Mouse (Mus musculus) forebrain, embryonic 15.5 days (tissue): Measurements from ENCODE around the gene Hist1h4h. TPM values are rescaled to one million over a fixed set of nuclear protein-coding genes. Genes with fewer than 3 reads are reported as not detected.

Experiments used
- ATAC-seq: fragments of 200-750 bp; cut with Nextera tagmentation; replicated peaks from 2 replicates; pipeline ENCODE4 v1.8.0; 2017; ENCODE audit warnings: mild to moderate bottlenecking, moderate TSS enrichment, moderate library complexity
- H3K27ac ChIP-seq: fragments of 300-500 bp; sonication (generic); replicated peaks from 2 replicates; pipeline ENCODE4 v1.5.1; 2015; ENCODE audit warnings: mild to moderate bottlenecking, inconsistent platforms
- H3K27me3 ChIP-seq: fragments of 300-500 bp; sonication (generic); 2 replicates; pipeline ENCODE4 v1.6.1; 2015; ENCODE audit warnings: inconsistent platforms
- H3K36me3 ChIP-seq: fragments of 300-500 bp; sonication (generic); 2 replicates; pipeline ENCODE4 v1.6.1; 2015; ENCODE audit warnings: mild to moderate bottlenecking, inconsistent platforms
- H3K4me1 ChIP-seq: fragments of 300-500 bp; sonication (generic); 2 replicates; pipeline ENCODE4 v1.6.1; 2015; ENCODE audit warnings: inconsistent platforms
- H3K4me2 ChIP-seq: fragments of 300-500 bp; sonication (generic); replicated peaks from 2 replicates; pipeline ENCODE4 v1.6.1; 2015; ENCODE audit warnings: mild to moderate bottlenecking, inconsistent platforms
- H3K4me3 ChIP-seq: fragments of 300-500 bp; sonication (generic); 2 replicates; pipeline ENCODE4 v1.5.1; 2015; ENCODE audit warnings: mild to moderate bottlenecking, inconsistent platforms
- H3K9ac ChIP-seq: fragments of 300-500 bp; sonication (generic); replicated peaks from 2 replicates; pipeline ENCODE4 v1.6.1; 2015; ENCODE audit warnings: mild to moderate bottlenecking, inconsistent platforms
- H3K9me3 ChIP-seq: fragments of 300-500 bp; sonication (generic); 2 replicates; pipeline ENCODE4 v1.6.1; 2016; ENCODE audit warnings: inconsistent platforms
- WGBS: fragments of 180-500 bp; shearing (Covaris S2); methylation state at CpG from one replicate; pipeline ENCODE4 v1.1.7; 2015; ENCODE audit warnings: mixed read lengths; 5-methylcytosine and 5-hydroxymethylcytosine counted together
- polyA plus RNA-seq: library from polyadenylated mRNA; unstranded; fragments of >200 nt; fragmentation: Nextera tagmentation; extraction: Ambion mirVana; gene quantifications from 2 replicates; pipeline ENCODE4 v1.2.1, GENCODE M21; 2015

The Hist1h4h gene
- polyA plus RNA-seq, 1 experiment from 2014 or later: 6.0 TPM

GRCm38 (mm10) chr13:23515826-23516620 is 14.8 kb upstream of the Hist1h4h start:
- peak; percentile 20; the same call in 1 of the 2 replicates for ATAC-seq
- Histone ChIP-seq H3K9ac (peak overlapping the region; percentile 33; the same call in 1 of the 2 replicates), H3K27me3 (no peaks in the 10 kb centered on the region), H3K27ac (no peak overlapping the region), H3K4me2 (peak overlapping the region; percentile 73), H3K4me3 (peak overlapping the region; percentile 47), H3K4me1 (peaks cover 12% of the 10 kb centered on the region), H3K36me3 (no peaks in the 10 kb centered on the region), H3K9me3 (no peaks in the 10 kb centered on the region)
- WGBS: 54% methylated on average over 15 of the region's 15 CpGs

- peaks cover 15% of the 10 kb centered on the region for H3K4me1 ChIP-seq
- peak overlapping the region; percentile 38; the same call in 1 of the 2 replicates for H3K9ac ChIP-seq
- H3K27ac ChIP-seq: peak overlapping the region; percentile 60; the same call in 1 of the 2 replicates
- WGBS: under 1% methylated on average over 19 of the region's 19 CpGs
- H3K4me2 ChIP-seq: peak overlapping the region; percentile 73
- H3K9me3 ChIP-seq: no peaks in the 10 kb centered on the region
- no peaks in the 10 kb centered on the region for H3K36me3 ChIP-seq
- H3K4me3 ChIP-seq: peak overlapping the region; percentile 47
- H3K27me3 ChIP-seq: no peaks in the 10 kb centered on the region
- peak; percentile 78 for ATAC-seq
These were observed 13.8 kb upstream of the Hist1h4h start for GRCm38 (mm10) chr13:23516822-23517602.

GRCm38 (mm10) chr13:23517603-23518294 is 13.1 kb upstream of the Hist1h4h start:
- Histone ChIP-seq H3K27me3 (no peaks in the 10 kb centered on the region), H3K9me3 (no peaks in the 10 kb centered on the region), H3K4me1 (peaks cover 15% of the 10 kb centered on the region), H3K4me2 (peak overlapping the region; percentile 73), H3K36me3 (no peaks in the 10 kb centered on the region), H3K27ac (peak overlapping the region; percentile 57), H3K4me3 (peak overlapping the region; percentile 47), H3K9ac (0 out of 2 replicates have a peak overlapping the region, but pooled peaks have one; percentile 31)
- ATAC-seq: peak; percentile 90
- WGBS: under 1% methylated on average over 27 of the region's 27 CpGs

- Histone ChIP-seq H3K27ac (0 out of 2 replicates have a peak overlapping the region, but pooled peaks have one; percentile 14), H3K36me3 (no peaks in the 10 kb centered on the region), H3K4me1 (peaks cover 15% of the 10 kb centered on the region), H3K9me3 (no peaks in the 10 kb centered on the region), H3K27me3 (no peaks in the 10 kb centered on the region), H3K4me3 (peak overlapping the region; percentile 47), H3K9ac (no peak overlapping the region), H3K4me2 (peak overlapping the region; percentile 73)
- WGBS: under 1% methylated on average over 6 of the region's 6 CpGs
- no peak for ATAC-seq
These were observed 12.6 kb upstream of the Hist1h4h start for GRCm38 (mm10) chr13:23518295-23518603.

GRCm38 (mm10) chr13:23518885-23519284 is 12.0 kb upstream of the Hist1h4h start:
- Histone ChIP-seq H3K27me3 (no peaks in the 10 kb centered on the region), H3K36me3 (no peaks in the 10 kb centered on the region), H3K4me2 (peak overlapping the region; percentile 73), H3K9me3 (no peaks in the 10 kb centered on the region), H3K4me1 (peaks cover 15% of the 10 kb centered on the region), H3K27ac (no peak overlapping the region), H3K9ac (no peak overlapping the region), H3K4me3 (peak overlapping the region; percentile 47)
- under 1% methylated on average over 6 of the region's 6 CpGs for WGBS
- ATAC-seq: peak; percentile 27

- no peaks in the 10 kb centered on the region for H3K9me3 ChIP-seq
- H3K4me3 ChIP-seq: peak overlapping the region; percentile 47
- H3K36me3 ChIP-seq: no peaks in the 10 kb centered on the region
- H3K9ac ChIP-seq: no peak overlapping the region
- peaks cover 15% of the 10 kb centered on the region for H3K4me1 ChIP-seq
- no peak overlapping the region for H3K27ac ChIP-seq
- peak overlapping the region; percentile 73 for H3K4me2 ChIP-seq
- 0 out of 2 replicates have a peak, but pooled peaks have one; percentile 26 for ATAC-seq
- WGBS: under 1% methylated on average over 10 of the region's 10 CpGs
- H3K27me3 ChIP-seq: no peaks in the 10 kb centered on the region
These were observed 11.4 kb upstream of the Hist1h4h start for GRCm38 (mm10) chr13:23519416-23519815.

GRCm38 (mm10) chr13:23521703-23522102 is 9.1 kb upstream of the Hist1h4h start:
- no peak for ATAC-seq
- H3K36me3 ChIP-seq: no peaks in the 10 kb centered on the region
- no peaks in the 10 kb centered on the region for H3K9me3 ChIP-seq
- H3K27me3 ChIP-seq: no peaks in the 10 kb centered on the region
- WGBS: 1% methylated on average over 14 of the region's 14 CpGs
- 0 out of 2 replicates have a peak overlapping the region, but pooled peaks have one; percentile 5 for H3K4me3 ChIP-seq
- peak overlapping the region; percentile 14; the same call in 1 of the 2 replicates for H3K4me2 ChIP-seq
- no peak overlapping the region for H3K9ac ChIP-seq
- peaks cover 17% of the 10 kb centered on the region for H3K4me1 ChIP-seq
- H3K27ac ChIP-seq: no peak overlapping the region

- Histone ChIP-seq H3K4me3 (no peak overlapping the region), H3K9me3 (no peaks in the 10 kb centered on the region), H3K9ac (no peak overlapping the region), H3K27ac (no peak overlapping the region), H3K36me3 (no peaks in the 10 kb centered on the region), H3K4me1 (peaks cover 23% of the 10 kb centered on the region), H3K4me2 (no peak overlapping the region), H3K27me3 (no peaks in the 10 kb centered on the region)
- ATAC-seq: no peak
- 48% methylated on average over 5 of the region's 5 CpGs for WGBS
These were observed 6.9 kb upstream of the Hist1h4h start for GRCm38 (mm10) chr13:23523976-23524375.

- Histone ChIP-seq H3K4me2 (peak overlapping the region; percentile 17; the same call in 1 of the 2 replicates), H3K27ac (no peak overlapping the region; the same call in 1 of the 2 replicates), H3K4me3 (no peak overlapping the region), H3K27me3 (no peaks in the 10 kb centered on the region), H3K9me3 (no peaks in the 10 kb centered on the region), H3K36me3 (no peaks in the 10 kb centered on the region), H3K4me1 (peaks cover 26% of the 10 kb centered on the region), H3K9ac (no peak overlapping the region)
- peak; percentile 58 for ATAC-seq
- WGBS: 9% methylated on average over 5 of the region's 5 CpGs
These were observed 6.2 kb upstream of the Hist1h4h start for GRCm38 (mm10) chr13:23524654-23525053.

GRCm38 (mm10) chr13:23525901-23526300 is 4.9 kb upstream of the Hist1h4h start:
- Histone ChIP-seq H3K9ac (no peak overlapping the region; the same call in 1 of the 2 replicates), H3K36me3 (no peaks in the 10 kb centered on the region), H3K4me3 (peak overlapping the region; percentile 49), H3K27me3 (no peaks in the 10 kb centered on the region), H3K4me1 (peaks cover 30% of the 10 kb centered on the region), H3K9me3 (no peaks in the 10 kb centered on the region), H3K27ac (no peak overlapping the region), H3K4me2 (peak overlapping the region; percentile 46)
- WGBS: 2% methylated on average over 10 of the region's 10 CpGs
- ATAC-seq: no peak

- under 1% methylated on average over 17 of the region's 17 CpGs for WGBS
- H3K4me3 ChIP-seq: peak overlapping the region; percentile 49
- no peaks in the 10 kb centered on the region for H3K36me3 ChIP-seq
- peak overlapping the region; percentile 58 for H3K9ac ChIP-seq
- H3K27ac ChIP-seq: peak overlapping the region; percentile 89
- H3K4me1 ChIP-seq: peaks cover 30% of the 10 kb centered on the region
- H3K4me2 ChIP-seq: peak overlapping the region; percentile 46
- no peaks in the 10 kb centered on the region for H3K9me3 ChIP-seq
- ATAC-seq: 0 out of 2 replicates have a peak, but pooled peaks have one; percentile 33
- H3K27me3 ChIP-seq: no peaks in the 10 kb centered on the region
These were observed 4.5 kb upstream of the Hist1h4h start for GRCm38 (mm10) chr13:23526312-23526711.
